1 mouse cellular context compared by ENCODE assay signal in genomic region chr14:52020486-52021137, GRCm38 (mm10).
TF ChIP-seq lines count a peak whose summit lies in the region.

Zfp219 (minus strand) TSS chr14:52020733.

TF ChIP-seq in CH12.LX, 34 proteins besides CTCF, POLR2A, EP300 and RAD21 (continued from another document):
- TF ChIP-seq TCF12 (IDR thresholded peaks at IDR 0.05; ENCODE audit: low read depth, low read length): no peak
- TF ChIP-seq SIN3A (IDR thresholded peaks at IDR 0.05; ENCODE audit: low read length): peak; percentile 63; the same call in 1 of the 2 replicates
- TF ChIP-seq CHD2 (IDR thresholded peaks at IDR 0.05; ENCODE audit: low read length): no peak
- TF ChIP-seq GABPA (IDR thresholded peaks at IDR 0.05; ENCODE audit: insufficient replicate concordance, low read depth, low read length): no peak
- no peak for TF ChIP-seq E2F4 (IDR thresholded peaks at IDR 0.05; ENCODE audit: insufficient replicate concordance, low read depth, low read length)
- TF ChIP-seq ZMIZ1 (IDR thresholded peaks at IDR 0.05; ENCODE audit: low read depth, low read length): peak; percentile 47; the same call in 1 of the 2 replicates
- no peak for TF ChIP-seq POLR2AphosphoS2 (IDR thresholded peaks at IDR 0.05; ENCODE audit: low read depth, low read length)
- no peak; the same call in 1 of the 2 replicates for TF ChIP-seq UBTF (IDR thresholded peaks at IDR 0.05; ENCODE audit: low read depth, low read length)
- no peak for TF ChIP-seq MAZ (IDR thresholded peaks at IDR 0.05; ENCODE audit: low read depth, low read length)
- peak; percentile 59 for TF ChIP-seq SMC3 (IDR thresholded peaks at IDR 0.05; ENCODE audit: low read depth, low read length)
- TF ChIP-seq ELF1 (IDR thresholded peaks at IDR 0.05; ENCODE audit: low read depth, low read length): no peak
- no peak for TF ChIP-seq JUN (IDR thresholded peaks at IDR 0.05; ENCODE audit: insufficient read depth, low read depth, low read length)
- TF ChIP-seq IRF4 (IDR thresholded peaks at IDR 0.05; ENCODE audit: low read depth, low read length): peak; percentile 52; the same call in 1 of the 2 replicates
- TF ChIP-seq BHLHE40 (IDR thresholded peaks at IDR 0.05; ENCODE audit: low read depth, low read length): no peak
- no peak for TF ChIP-seq MAFK (IDR thresholded peaks at IDR 0.05; ENCODE audit: insufficient replicate concordance, low read length)
- TF ChIP-seq HCFC1 (IDR thresholded peaks at IDR 0.05; ENCODE audit: low read depth, low read length): no peak
- TF ChIP-seq RCOR1 (conservative IDR thresholded peaks at IDR 0.05; ENCODE audit: low read depth, low read length): no peak
- TF ChIP-seq USF2 (conservative IDR thresholded peaks at IDR 0.05; ENCODE audit: low read depth, low read length): no peak
- no peak for TF ChIP-seq KAT2A (IDR thresholded peaks at IDR 0.05; ENCODE audit: insufficient replicate concordance, low read length)
- peak; percentile 28; the same call in 1 of the 2 replicates for TF ChIP-seq ETS1 (conservative IDR thresholded peaks at IDR 0.05; ENCODE audit: low read depth, low read length)
- no peak for TF ChIP-seq MYC (IDR thresholded peaks at IDR 0.05; ENCODE audit: low read depth, low read length)
- TF ChIP-seq ZNF384 (IDR thresholded peaks at IDR 0.05; ENCODE audit: low read depth, low read length): no peak
- TF ChIP-seq PAX5 (IDR thresholded peaks at IDR 0.05; ENCODE audit: low read length): no peak
- TF ChIP-seq NRF1 (IDR thresholded peaks at IDR 0.05; ENCODE audit: low read depth, low read length): no peak
